In genomic region chr8:65046565-65046964, GRCm38 (mm10) we compare ENCODE assay signal across 12 mouse cellular contexts. TPM values are rescaled to one million over a fixed set of nuclear protein-coding genes. Genes with fewer than 3 reads are reported as not detected.
DNase-seq lines count a peak whose midpoint lies in the region; ATAC-seq and TF ChIP-seq lines count a peak whose summit lies in the region.
"Had no signal": no experiment of that assay in that cellular context is flagged by ENCODE, and none has a peak within 500 bp of the region (broad histone marks: within the 10 kb centered on the region; RNA-seq: fewer than 3 reads in every experiment).

No protein-coding gene starts in this region.

- peak overlapping the region; percentile 27 for H3K4me2 ChIP-seq in lung, embryonic 14.5 days
- 0 out of 2 replicates have a peak overlapping the region, but pooled peaks have one; percentile 19 for H3K4me2 ChIP-seq in hindbrain, postnatal 0 days (ENCODE audit: low read depth, low read length)
- H3K4me2 ChIP-seq in lung, postnatal 0 days (replicated peaks; ENCODE audit: low read depth, low read length), result peak overlapping the region; percentile 22; the same call in 1 of the 2 replicates
- H3K4me2 ChIP-seq in forebrain, embryonic 12.5 days, result no peak overlapping the region
- H3K4me2 ChIP-seq: midbrain, embryonic 12.5 days had no signal

- peak; percentile 21 for DNase-seq in lung, embryonic 14.5 days
- DNase-seq in lung, postnatal 36 days, result no peak
- peak; percentile 95 for DNase-seq in ZHBTc4 (ENCODE audit: low read depth, low spot score)
- no peak for DNase-seq in hindbrain, postnatal 0 days (ENCODE audit: low spot score)
- DNase-seq in lung, postnatal 0 days (ENCODE audit: low spot score), result peak; percentile 54
- no peak for DNase-seq in cerebellum, postnatal 4 days (ENCODE audit: low spot score in 2 of 2)
- DNase-seq in Muller cell, postnatal 12 days (ENCODE audit: inconsistent ontology term), result no peak
- DNase-seq: adrenal gland, postnatal 25 days; cerebellum, adult 9-10 months; thymus, postnatal 14 days had no signal

- ATAC-seq in lung, embryonic 14.5 days (ENCODE audit: insufficient read depth), result peak; percentile 82
- no peak for ATAC-seq in hindbrain, postnatal 0 days
- ATAC-seq in lung, postnatal 0 days, result peak; percentile 77
- ATAC-seq in forebrain, embryonic 12.5 days (ENCODE audit: low FRiP score), result no peak

- no peak for TF ChIP-seq EP300 in lung, postnatal 0 days (IDR thresholded peaks at IDR 0.05)

- no peak overlapping the region for H3K27ac ChIP-seq in lung, embryonic 14.5 days (ENCODE audit: low read depth)
- H3K27ac ChIP-seq in hindbrain, postnatal 0 days, result no peak overlapping the region
- H3K27ac ChIP-seq in lung, postnatal 0 days (ENCODE audit: low read length), result no peak overlapping the region
- H3K27ac ChIP-seq in forebrain, embryonic 12.5 days, result no peak overlapping the region
- H3K27ac ChIP-seq: midbrain, embryonic 12.5 days had no signal

- H3K36me3 ChIP-seq in lung, embryonic 14.5 days (ENCODE audit: insufficient read depth), result no peaks in the 10 kb centered on the region
- H3K36me3 ChIP-seq in hindbrain, postnatal 0 days (ENCODE audit: insufficient read depth, low read length), result no peaks in the 10 kb centered on the region
- no peaks in the 10 kb centered on the region for H3K36me3 ChIP-seq in lung, postnatal 0 days (ENCODE audit: insufficient read depth, low read length)
- no peaks in the 10 kb centered on the region for H3K36me3 ChIP-seq in forebrain, embryonic 12.5 days (replicated peaks)
- H3K36me3 ChIP-seq: midbrain, embryonic 12.5 days had no signal

- no peak for TF ChIP-seq CTCF in lung, embryonic 14.5 days (IDR thresholded peaks at IDR 0.05; ENCODE audit: low read depth)
- no peak for TF ChIP-seq CTCF in hindbrain, postnatal 0 days (IDR thresholded peaks at IDR 0.05; ENCODE audit: low read depth)
- TF ChIP-seq CTCF in lung, postnatal 0 days (IDR thresholded peaks at IDR 0.05), result no peak

- WGBS in lung, embryonic 14.5 days, result 27% methylated on average over 5 of the region's 5 CpGs
- WGBS in hindbrain, postnatal 0 days, result 32% methylated on average over 5 of the region's 5 CpGs
- WGBS in lung, postnatal 0 days, result 53% methylated on average over 5 of the region's 5 CpGs
- 37% methylated on average over 5 of the region's 5 CpGs for WGBS in forebrain, embryonic 12.5 days

- no peak overlapping the region for H3K9ac ChIP-seq in lung, embryonic 14.5 days
- H3K9ac ChIP-seq in hindbrain, postnatal 0 days (replicated peaks; ENCODE audit: low read length), result no peak overlapping the region
- no peak overlapping the region for H3K9ac ChIP-seq in lung, postnatal 0 days (replicated peaks; ENCODE audit: low read depth)
- H3K9ac ChIP-seq in forebrain, embryonic 12.5 days, result no peak overlapping the region
- H3K9ac ChIP-seq: midbrain, embryonic 12.5 days had no signal

- H3K4me3 ChIP-seq in lung, embryonic 14.5 days (ENCODE audit: low read depth, low read length), result no peak overlapping the region
- H3K4me3 ChIP-seq in hindbrain, postnatal 0 days (ENCODE audit: low read length), result no peak overlapping the region
- H3K4me3 ChIP-seq in lung, postnatal 0 days (ENCODE audit: low read depth, low read length), result no peak overlapping the region
- no peak overlapping the region for H3K4me3 ChIP-seq in forebrain, embryonic 12.5 days (replicated peaks)
- H3K4me3 ChIP-seq: midbrain, embryonic 12.5 days had no signal

- no peaks in the 10 kb centered on the region for H3K27me3 ChIP-seq in lung, embryonic 14.5 days (ENCODE audit: insufficient read depth, low read length)
- H3K27me3 ChIP-seq in hindbrain, postnatal 0 days (ENCODE audit: insufficient read depth, low read length), result no peaks in the 10 kb centered on the region
- H3K27me3 ChIP-seq in lung, postnatal 0 days (replicated peaks; ENCODE audit: insufficient read depth, low read length), result no peaks in the 10 kb centered on the region
- no peaks in the 10 kb centered on the region for H3K27me3 ChIP-seq in forebrain, embryonic 12.5 days
- H3K27me3 ChIP-seq: midbrain, embryonic 12.5 days had no signal

- H3K9me3 ChIP-seq in lung, embryonic 14.5 days (ENCODE audit: low read depth, low read length), result no peaks in the 10 kb centered on the region
- no peaks in the 10 kb centered on the region for H3K9me3 ChIP-seq in hindbrain, postnatal 0 days (ENCODE audit: low read length)
- no peaks in the 10 kb centered on the region for H3K9me3 ChIP-seq in lung, postnatal 0 days (ENCODE audit: low read length)
- no peaks in the 10 kb centered on the region for H3K9me3 ChIP-seq in forebrain, embryonic 12.5 days
- H3K9me3 ChIP-seq: midbrain, embryonic 12.5 days had no signal

- no peaks in the 10 kb centered on the region for H3K4me1 ChIP-seq in lung, embryonic 14.5 days (ENCODE audit: insufficient read depth)
- 0 out of 2 replicates have a peak, but pooled peaks cover 3% of the 10 kb centered on the region for H3K4me1 ChIP-seq in hindbrain, postnatal 0 days (ENCODE audit: insufficient read depth, low read length)
- no peaks in the 10 kb centered on the region for H3K4me1 ChIP-seq in lung, postnatal 0 days (ENCODE audit: insufficient read depth, low read depth, low read length)
- H3K4me1 ChIP-seq in forebrain, embryonic 12.5 days, result peaks cover 5% of the 10 kb centered on the region; the same call in 1 of the 2 replicates
- H3K4me1 ChIP-seq: midbrain, embryonic 12.5 days had no signal

RNA-seq across cellular contexts. Expression of gene Apela, which starts 9.4 kb away (rescaled TPM):
- 0.95 and 1.1 TPM in 2 replicates for polyA plus RNA-seq in lung, embryonic 14.5 days (2014; fragmentation: Nextera tagmentation; extraction: Ambion mirVana)
- total RNA-seq in hindbrain, postnatal 0 days (2014; rRNA removed), result 0.68 and 1.3 TPM in 2 replicates
- polyA plus RNA-seq in hindbrain, postnatal 0 days (2015; fragmentation: Nextera tagmentation; extraction: Ambion mirVana), result 0.66 and 0.83 TPM in 2 replicates
- polyA plus RNA-seq in lung, postnatal 0 days (2015; fragmentation: Nextera tagmentation; extraction: Ambion mirVana), result 0.58 and 0.77 TPM in 2 replicates
- 3.6 and 6.8 TPM in 2 replicates for polyA plus RNA-seq in forebrain, embryonic 12.5 days (2016; fragmentation: Nextera tagmentation; extraction: Ambion mirVana)
- total RNA-seq: adrenal gland, postnatal 25 days had no signal

RNA-seq across cellular contexts. Expression of gene Trim60, which starts 28.2 kb away (rescaled TPM):
- not detected in 2 replicates for polyA plus RNA-seq in lung, embryonic 14.5 days (2014; fragmentation: Nextera tagmentation; extraction: Ambion mirVana)
- total RNA-seq in hindbrain, postnatal 0 days (2014; rRNA removed), result not detected in 2 replicates
- polyA plus RNA-seq in hindbrain, postnatal 0 days (2015; fragmentation: Nextera tagmentation; extraction: Ambion mirVana), result not detected in 2 replicates
- polyA plus RNA-seq in lung, postnatal 0 days (2015; fragmentation: Nextera tagmentation; extraction: Ambion mirVana), result not detected in 2 replicates
- not detected in 2 replicates for polyA plus RNA-seq in forebrain, embryonic 12.5 days (2016; fragmentation: Nextera tagmentation; extraction: Ambion mirVana)
- total RNA-seq: adrenal gland, postnatal 25 days had no signal
- polyA plus RNA-seq: midbrain, embryonic 12.5 days had no signal

RNA-seq across cellular contexts. Expression of gene Trim61, which starts 28.2 kb away (rescaled TPM):
- not detected in 2 replicates for polyA plus RNA-seq in lung, embryonic 14.5 days (2014; fragmentation: Nextera tagmentation; extraction: Ambion mirVana)
- not detected in 2 replicates for total RNA-seq in hindbrain, postnatal 0 days (2014; rRNA removed)
- not detected in 2 replicates for polyA plus RNA-seq in hindbrain, postnatal 0 days (2015; fragmentation: Nextera tagmentation; extraction: Ambion mirVana)
- not detected in 2 replicates for polyA plus RNA-seq in lung, postnatal 0 days (2015; fragmentation: Nextera tagmentation; extraction: Ambion mirVana)
- 0.09 and 0.13 TPM in 2 replicates for polyA plus RNA-seq in forebrain, embryonic 12.5 days (2016; fragmentation: Nextera tagmentation; extraction: Ambion mirVana)
- total RNA-seq: adrenal gland, postnatal 25 days had no signal
- polyA plus RNA-seq: midbrain, embryonic 12.5 days had no signal

RNA-seq across cellular contexts. Expression of gene Gm10663, which starts 28.3 kb away (rescaled TPM):
- not detected in 2 replicates for polyA plus RNA-seq in lung, embryonic 14.5 days (2014; fragmentation: Nextera tagmentation; extraction: Ambion mirVana)
- not detected in 2 replicates for total RNA-seq in hindbrain, postnatal 0 days (2014; rRNA removed)
- polyA plus RNA-seq in hindbrain, postnatal 0 days (2015; fragmentation: Nextera tagmentation; extraction: Ambion mirVana), result not detected in 2 replicates
- not detected in 2 replicates for polyA plus RNA-seq in lung, postnatal 0 days (2015; fragmentation: Nextera tagmentation; extraction: Ambion mirVana)
- not detected in 2 replicates for polyA plus RNA-seq in forebrain, embryonic 12.5 days (2016; fragmentation: Nextera tagmentation; extraction: Ambion mirVana)
- total RNA-seq: adrenal gland, postnatal 25 days had no signal
- polyA plus RNA-seq: midbrain, embryonic 12.5 days had no signal

RNA-seq across cellular contexts. Expression of gene Trim75, which starts 58.9 kb away (rescaled TPM):
- polyA plus RNA-seq in lung, embryonic 14.5 days (2014; fragmentation: Nextera tagmentation; extraction: Ambion mirVana), result not detected in 2 replicates
- not detected in 2 replicates for total RNA-seq in hindbrain, postnatal 0 days (2014; rRNA removed)
- polyA plus RNA-seq in hindbrain, postnatal 0 days (2015; fragmentation: Nextera tagmentation; extraction: Ambion mirVana), result 0.05 TPM in 1 of 2 replicates, not detected in the other
- polyA plus RNA-seq in lung, postnatal 0 days (2015; fragmentation: Nextera tagmentation; extraction: Ambion mirVana), result not detected in 2 replicates
- not detected in 2 replicates for polyA plus RNA-seq in forebrain, embryonic 12.5 days (2016; fragmentation: Nextera tagmentation; extraction: Ambion mirVana)
- total RNA-seq: adrenal gland, postnatal 25 days had no signal
- polyA plus RNA-seq: midbrain, embryonic 12.5 days had no signal

Comparison
In these comparisons a context has a peak if more than half of its experiments do, and no peak if none do; other contexts are left out.
1. DNase-seq: peak in lung, embryonic 14.5 days (single experiment), ZHBTc4 (single experiment) and lung, postnatal 0 days (single experiment); none in lung, postnatal 36 days (single experiment), hindbrain, postnatal 0 days (single experiment), cerebellum, postnatal 4 days (0 of 2) and Muller cell, postnatal 12 days (single experiment).
2. ATAC-seq: peak in lung, embryonic 14.5 days (single experiment) and lung, postnatal 0 days (single experiment); none in hindbrain, postnatal 0 days (single experiment) and forebrain, embryonic 12.5 days (single experiment).